Mouse (Mus musculus) fibroblast of lung, adult 2 months (primary cell): ENCODE measurements around the gene Tnfsf9.
A peak's percentile ranks its signal among the peaks of the same experiment; 100 is the strongest.

Experiments
- DNase-seq: peaks from one replicate; pipeline ENCODE4 v3.0.0-alpha.2; 2011; ENCODE audit warnings: low read depth

Tnfsf9 gene

GRCm38 (mm10) chr17:57105181-57106034 is at the start of gene Tnfsf9:
Gene Tnfsf9, plus strand, starts transcription at chr17:57105325.
- DNase-seq = no peak

DNA sequence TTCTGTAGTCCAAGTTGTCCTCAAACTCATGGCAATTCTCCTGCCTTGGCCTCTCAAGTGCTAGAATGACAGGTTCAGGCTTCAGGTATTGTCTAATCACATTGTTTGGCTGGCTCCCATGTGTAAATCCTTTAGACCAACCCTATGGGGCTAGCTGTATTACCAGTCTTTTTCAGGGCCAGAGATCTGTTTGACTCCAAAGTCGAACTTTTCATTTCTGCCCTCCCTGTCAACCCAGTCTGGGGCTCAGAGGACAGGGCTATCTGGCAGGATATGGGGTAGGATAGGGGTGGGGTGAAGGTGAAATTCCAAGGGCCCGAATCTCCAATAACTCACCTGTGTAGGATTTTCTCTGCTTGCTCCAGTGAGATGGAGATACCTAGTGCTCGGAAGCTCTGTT is 48.9 kb upstream of the Tnfsf9 start:
- DNase-seq = no peak

DNA sequence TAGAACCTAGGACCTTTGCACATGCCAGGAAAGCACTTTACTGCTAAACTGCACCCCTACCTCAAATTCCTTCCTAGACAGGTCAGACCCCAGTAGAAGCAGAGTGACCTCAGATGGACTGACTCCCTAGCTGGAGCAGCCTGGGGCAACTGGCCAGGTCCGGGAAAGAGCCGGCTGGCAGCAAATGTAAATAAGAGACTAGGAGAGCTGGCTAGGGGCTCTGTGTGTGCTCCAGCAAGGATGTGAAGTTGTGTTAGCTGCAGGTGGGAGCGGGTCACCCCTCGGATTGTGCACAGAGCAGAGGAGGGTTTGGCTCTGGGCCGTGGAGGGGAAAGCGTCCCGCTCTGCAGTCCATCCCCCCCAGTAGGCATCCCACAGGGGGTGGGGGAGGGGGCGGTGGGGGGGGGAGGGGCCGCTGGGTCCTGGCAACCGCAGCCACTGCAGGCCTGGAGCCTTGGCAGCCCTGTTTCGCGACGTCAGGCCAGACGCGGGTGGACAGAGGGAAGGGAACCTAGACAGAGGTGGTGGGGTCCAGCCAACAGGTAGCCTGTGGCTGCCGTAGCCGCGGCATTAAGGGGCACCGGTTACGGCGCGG is 46.1 kb upstream of the Tnfsf9 start, which contains the start of gene Crb3:
Crb3 (plus strand) TSS at position 215 of the 595 bp plus-strand sequence.
- no peak for DNase-seq

DNA sequence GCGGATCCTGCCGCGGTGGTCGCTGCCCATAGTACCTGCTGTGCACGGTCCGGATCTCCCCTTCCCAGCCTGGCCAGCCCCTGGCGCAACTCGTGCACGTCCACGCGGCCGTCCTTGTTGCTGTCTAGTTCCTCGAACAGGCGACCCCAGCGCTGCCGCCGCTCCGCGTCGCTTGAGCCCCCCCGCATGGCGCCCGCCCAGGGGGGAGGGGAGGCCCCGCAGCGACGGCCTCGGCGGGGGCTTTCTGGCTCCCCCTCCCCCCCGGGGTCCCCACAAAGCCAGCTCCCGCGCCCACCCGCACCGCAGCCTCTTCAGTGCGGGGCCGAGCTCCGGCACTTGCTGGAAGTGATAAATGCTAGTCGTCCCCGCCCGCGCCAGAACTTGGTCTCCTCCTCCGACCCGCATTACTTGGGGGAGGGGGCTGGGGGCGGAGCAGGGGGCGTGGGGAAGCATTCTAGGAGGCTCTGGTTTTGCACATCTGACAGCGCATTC is 45.6 kb upstream of the Tnfsf9 start, which contains the start of gene Slc25a23:
Slc25a23 (minus strand) TSS at position 378 of the 492 bp plus-strand sequence.
- DNase-seq = no peak

- DNase-seq = peak; percentile 74
Observed at GRCm38 (mm10) chr17:57060231-57060801, 44.8 kb upstream of the Tnfsf9 start.

GRCm38 (mm10) chr17:57061069-57061468 is 44.1 kb upstream of the Tnfsf9 start:
- no peak for DNase-seq

DNA sequence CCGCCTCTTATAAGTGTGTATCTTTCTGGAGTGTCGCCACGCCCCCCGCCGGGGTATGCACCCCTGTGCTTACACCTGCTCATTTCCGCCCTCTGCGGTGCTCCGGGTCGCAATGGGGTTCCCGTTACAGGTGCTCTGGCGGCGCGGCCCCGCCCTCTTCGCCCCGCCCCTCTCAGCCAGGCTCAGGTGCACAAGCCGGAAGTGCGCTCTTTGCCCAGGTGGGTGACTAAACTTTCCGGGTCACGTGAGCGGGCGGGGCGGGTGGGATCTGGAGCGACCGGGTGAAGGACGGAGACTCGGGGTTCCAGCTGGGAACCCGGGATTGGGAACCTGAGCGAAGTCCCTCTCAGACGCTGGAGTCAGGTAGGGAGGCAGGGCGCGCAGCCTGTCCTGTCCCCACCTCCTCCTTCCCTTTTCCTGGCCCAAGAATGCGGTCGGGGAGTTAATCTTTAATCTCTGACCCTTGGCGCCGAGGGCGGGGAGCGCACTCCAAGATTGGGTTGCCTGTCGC is 43.1 kb upstream of the Tnfsf9 start:
- no peak for DNase-seq

- no peak for DNase-seq
Observed at GRCm38 (mm10) chr17:57062548-57062947, 42.6 kb upstream of the Tnfsf9 start.

DNA sequence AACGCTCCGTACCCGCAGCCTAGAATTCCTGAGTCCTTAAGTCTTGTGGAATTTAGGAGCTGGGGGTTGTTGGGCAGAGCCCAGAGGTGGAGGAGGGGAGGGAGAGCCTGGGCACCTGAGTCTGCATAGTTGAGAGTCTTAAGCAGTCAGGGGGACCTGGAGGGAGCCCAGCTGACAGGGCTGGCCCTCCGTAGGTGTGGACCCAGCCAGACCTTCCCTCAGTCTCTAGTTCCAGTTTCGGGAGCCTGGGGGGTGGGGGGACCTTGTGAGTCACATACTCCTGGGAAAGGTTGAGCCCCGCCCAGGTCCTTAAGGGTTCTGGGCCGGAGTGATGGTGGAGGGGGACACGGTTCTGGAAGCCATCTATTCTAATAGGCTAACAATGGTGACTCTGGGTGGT is 42.1 kb upstream of the Tnfsf9 start:
- no peak for DNase-seq

DNA sequence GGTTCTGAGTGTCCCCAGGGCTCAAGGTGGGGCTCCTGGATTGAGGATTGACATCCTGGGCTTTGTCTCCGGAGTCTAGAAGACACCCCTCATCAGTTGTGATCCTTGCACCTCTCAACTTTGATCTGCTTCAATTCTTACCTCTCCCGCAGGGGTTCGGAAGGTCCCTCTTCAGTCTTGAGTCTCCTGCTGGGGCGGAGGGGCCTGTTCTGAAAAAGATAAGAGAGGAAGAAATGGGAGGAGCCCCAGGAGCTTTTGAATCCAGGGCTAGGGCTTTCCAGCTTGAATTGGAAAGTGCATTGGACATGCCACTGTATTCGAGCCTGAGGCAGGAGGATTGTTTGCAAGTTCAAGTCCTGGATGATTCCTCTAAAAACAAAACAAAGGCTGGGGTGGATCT is 38.2 kb upstream of the Tnfsf9 start:
- DNase-seq = no peak

DNA sequence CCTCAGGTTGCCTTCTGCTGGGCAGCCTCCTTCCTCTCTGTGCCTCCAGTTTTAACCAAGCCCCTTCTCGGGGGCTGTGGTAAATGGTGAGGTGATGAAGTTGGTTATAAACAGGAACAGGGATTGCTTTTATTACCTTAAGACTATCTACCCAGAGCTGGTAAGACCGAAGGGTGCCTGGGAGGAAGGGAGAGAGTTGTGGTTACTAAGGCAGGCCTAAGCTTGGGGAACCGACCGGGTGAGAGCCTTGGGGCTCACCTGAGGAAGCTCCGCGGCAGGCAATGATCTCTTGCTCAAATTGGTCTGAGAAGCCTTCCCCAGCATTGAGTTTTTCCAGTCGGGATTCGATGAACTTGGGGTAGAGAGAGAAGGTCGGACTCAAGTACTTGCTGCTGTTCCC is 34.9 kb upstream of the Tnfsf9 start:
- DNase-seq = no peak

GRCm38 (mm10) chr17:57070699-57071098 is 34.4 kb upstream of the Tnfsf9 start:
- DNase-seq = no peak

DNA sequence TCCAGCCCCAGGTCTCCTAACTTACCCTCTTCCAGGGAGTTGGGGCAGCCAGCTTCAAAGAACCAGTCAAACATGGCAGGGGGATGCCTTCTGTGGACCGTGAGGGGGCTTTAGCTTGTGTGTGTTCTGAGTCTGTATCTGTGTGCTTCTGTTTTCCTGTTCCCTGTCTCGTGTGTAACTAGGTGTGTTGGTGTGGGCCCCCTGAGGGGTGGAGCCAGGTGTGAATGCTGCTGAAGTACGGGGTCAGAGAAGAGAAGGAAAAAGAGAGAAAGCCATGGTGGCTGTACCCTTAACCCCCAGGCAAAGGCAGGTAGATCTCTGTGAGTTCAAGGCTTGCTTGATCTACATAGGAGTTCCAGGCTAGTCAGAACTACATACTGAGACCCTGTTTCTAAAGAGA is 28.2 kb upstream of the Tnfsf9 start:
- DNase-seq = no peak

GRCm38 (mm10) chr17:57078336-57078735 is 26.8 kb upstream of the Tnfsf9 start, which contains the start of gene Dennd1c:
Gene Dennd1c, minus strand, starts transcription at chr17:57078514.
- DNase-seq = no peak

DNA sequence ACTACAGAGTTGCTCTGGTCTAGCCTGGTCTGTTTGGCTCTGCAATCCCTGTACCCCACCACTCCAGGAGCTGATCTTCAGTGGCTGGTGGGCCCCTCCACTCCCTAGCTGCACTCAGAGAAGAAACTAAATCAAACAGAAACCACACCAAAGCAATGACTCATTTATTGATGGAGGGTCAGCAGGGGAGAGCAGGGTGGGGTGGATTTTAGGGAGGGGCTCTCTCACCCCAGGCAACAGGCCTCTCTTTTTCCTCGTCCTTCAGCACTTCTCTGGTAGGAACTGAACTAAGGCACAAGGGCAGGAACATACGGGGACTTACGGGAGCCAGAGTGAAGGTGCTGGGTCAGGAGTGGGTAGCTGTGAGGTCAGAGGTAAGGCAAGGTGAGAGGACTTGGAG is 25.2 kb upstream of the Tnfsf9 start:
- DNase-seq = no peak

DNA sequence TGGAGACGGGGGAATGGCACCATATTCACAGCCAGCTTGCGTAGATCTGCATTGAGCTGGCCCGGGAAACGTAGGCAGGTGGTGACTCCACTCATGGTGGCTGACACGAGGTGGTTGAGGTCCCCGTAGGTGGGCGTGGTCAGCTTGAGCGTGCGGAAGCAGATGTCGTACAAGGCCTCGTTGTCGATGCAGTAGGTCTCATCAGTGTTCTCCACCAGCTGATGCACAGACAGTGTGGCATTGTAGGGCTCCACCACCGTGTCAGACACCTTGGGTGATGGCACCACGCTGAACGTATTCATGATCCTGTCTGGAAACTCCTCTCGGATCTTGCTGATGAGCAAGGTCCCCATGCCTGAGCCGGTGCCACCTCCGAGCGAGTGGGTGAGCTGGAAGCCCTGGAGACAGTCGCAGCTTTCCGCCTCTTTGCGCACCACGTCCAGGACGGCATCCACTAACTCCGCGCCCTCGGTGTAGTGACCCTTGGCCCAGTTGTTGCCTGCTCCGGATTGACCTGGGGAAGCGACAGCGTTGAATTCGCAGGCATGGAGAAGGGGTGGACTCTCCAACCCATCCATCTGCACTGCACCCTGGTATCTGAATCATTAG is 23.8 kb upstream of the Tnfsf9 start:
- no peak for DNase-seq

DNA sequence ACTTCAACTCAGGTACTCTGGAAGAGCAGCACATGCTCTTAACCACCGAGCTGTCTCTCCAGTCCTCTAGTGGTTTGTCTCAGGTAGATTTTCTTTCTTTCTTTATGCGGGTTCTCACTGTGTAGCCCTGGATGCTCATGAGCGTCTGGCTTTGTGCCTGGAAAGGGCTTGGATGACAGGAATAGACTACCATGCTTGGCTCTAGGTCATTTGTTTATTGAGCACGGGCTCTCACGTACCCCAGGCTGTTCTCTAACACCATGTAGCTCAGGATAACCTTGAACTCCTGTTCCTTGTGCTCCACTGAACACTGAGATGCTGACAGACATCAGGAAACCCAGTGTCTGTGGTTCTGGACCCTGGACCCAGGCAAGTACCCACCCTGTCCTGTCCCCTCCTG is 22.6 kb upstream of the Tnfsf9 start:
- no peak for DNase-seq

- no peak for DNase-seq
Observed at GRCm38 (mm10) chr17:57085970-57086757, 19.0 kb upstream of the Tnfsf9 start.

DNA sequence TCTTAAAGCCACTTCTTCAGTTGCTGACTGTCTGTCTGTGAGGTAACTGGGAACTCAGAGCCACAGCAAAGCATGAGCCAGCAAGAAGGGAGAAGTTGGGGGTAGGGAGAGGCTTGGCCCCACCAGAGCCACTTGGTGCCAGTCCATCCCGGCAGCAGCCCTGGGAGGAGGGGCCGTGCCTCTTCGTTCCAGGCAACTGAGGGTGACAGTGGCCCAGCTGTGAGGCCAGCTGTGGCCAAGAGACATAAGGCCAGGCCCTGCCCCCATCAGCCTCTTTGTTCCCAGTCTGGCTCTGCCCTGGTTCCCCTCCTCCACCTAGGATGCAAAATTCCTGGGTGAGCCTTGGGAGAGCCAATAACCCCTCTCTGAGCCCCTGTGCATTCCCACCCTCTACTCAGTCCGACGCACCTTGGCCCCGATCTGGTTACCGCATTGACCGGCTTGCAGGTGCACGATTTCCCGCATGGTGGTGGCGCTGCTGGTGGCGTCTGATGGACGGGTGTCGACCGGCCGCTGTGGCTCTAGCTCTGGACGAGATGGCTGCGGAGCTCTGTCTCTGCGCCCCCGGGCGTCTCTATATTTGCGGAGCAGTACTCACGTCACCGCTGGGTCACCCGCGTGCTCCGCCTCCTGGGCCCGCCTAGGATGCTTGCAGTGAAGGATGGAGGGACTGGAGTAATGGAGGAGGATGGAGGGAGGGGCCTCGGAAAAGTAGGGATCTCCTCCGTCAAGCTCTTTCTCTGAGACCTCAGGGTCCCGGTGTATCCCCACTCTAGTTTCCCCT is 17.9 kb upstream of the Tnfsf9 start, which contains the start of gene Tubb4a:
Tubb4a (minus strand) TSS at position 734 of the 784 bp plus-strand sequence.
- no peak for DNase-seq

DNA sequence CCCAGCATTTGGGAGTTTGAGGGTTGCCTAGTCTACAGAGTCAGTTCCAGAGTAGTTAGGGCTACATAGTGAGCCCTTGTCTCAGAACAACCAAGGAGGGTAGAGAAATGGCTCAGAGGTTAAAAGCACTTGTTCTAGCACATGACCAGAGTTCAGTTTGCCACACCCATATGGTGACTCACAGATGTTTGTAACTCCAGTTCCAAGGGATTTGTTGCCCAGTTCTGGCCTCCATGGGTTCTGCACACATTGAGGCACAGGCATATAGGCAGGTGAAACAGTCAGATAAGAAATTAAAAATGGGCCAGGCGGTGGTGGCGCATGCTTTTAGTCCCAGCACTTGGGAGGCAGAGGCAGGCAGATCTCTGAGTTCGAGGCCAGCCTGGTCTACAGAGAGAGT is 10.9 kb upstream of the Tnfsf9 start:
- DNase-seq = no peak
